Mouse (Mus musculus) layer of hippocampus, postnatal 25 days (tissue): ENCODE measurements around the gene C3. TPM values are rescaled to one million over a fixed set of nuclear protein-coding genes. Genes with fewer than 3 reads are reported as not detected.

Experiments
- DNase-seq, 2 experiments: peaks; one replicate each; pipeline ENCODE4 v3.0.0; 2022; ENCODE audit warnings: mixed read lengths in 2 of 2, low spot score in 1 of 2; ENCODE audit errors: extremely low spot score in 1 of 2
- total RNA-seq, 2 experiments: library from RNA; stranded (reverse); gene quantifications; 2 replicates each; pipeline ENCODE4 v1.2.3; 2021

C3 gene
- total RNA-seq, 2 experiments from 2014 or later = 0.98 to 1.3 TPM

DNA sequence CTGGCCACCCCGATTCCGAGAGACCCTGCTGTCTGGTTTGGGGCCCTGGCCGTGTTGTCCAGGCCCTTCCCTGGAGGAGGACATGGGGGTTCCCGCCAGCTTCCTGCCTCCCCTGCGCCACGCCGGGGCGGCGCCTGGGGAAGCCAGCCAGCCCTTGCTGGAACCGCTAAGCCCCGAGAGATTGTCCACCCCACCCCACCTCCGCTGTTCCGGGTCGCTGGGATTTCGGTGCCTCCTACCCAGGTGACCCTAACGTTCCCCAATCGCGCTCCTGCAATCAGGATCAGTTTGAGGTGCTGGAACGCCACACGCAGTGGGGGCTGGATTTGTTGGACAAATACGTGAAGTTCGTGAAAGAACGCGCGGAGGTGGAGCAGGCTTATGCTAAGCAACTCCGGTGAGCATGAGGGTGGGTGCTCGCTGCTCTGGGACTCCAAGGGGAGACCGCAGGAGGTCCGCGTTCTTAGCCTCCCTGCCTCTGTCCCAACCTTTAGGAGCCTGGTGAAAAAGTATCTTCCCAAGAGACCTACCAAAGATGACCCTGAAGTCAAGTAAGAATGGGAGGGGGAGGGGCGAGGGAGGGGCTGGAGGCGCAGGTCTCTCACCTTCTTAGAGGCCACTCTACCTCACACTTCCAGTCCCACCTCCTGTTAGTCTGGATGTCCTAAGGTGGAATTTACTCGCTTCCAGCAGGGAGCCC lies 22.7 kb upstream of the C3 start:
- no peak for DNase-seq

- DNase-seq = peak; percentile 79 to 87
Observed at GRCm38 (mm10) chr17:57249186-57250181, 21.5 kb upstream of the C3 start, which contains the start of gene Trip10. TSS of gene Trip10 (plus strand) at chr17:57249455.

GRCm38 (mm10) chr17:57248771-57249170 lies 20.8 kb upstream of the C3 start:
- DNase-seq = no peak

DNA sequence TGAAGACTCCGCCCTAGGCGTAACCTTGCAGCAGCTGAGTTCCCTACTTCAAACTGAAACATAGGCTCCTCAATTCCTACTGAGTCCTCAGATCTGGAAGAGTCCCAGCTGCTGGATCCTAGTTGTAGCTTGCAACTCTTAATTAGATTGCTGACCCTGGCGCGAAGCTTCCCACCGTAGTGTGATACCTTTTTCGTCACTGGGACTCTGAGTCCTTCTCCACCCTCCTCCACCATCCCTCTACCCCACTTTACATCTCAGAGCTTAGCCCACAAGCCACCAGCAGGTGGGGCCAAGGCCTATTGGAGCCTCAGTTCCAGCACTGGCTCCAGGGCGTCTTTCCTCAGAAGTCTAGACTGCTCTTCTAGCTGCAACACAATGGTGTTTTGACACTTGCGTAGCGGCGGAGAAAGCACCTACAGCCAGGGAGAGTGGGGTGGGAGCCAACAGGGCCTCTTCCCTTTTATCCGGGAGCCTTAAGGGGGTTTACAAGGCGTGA lies 20.3 kb upstream of the C3 start, which contains the start of gene Gpr108:
TSS of gene Gpr108 (minus strand) at position 246 of the 499 bp plus-strand sequence.
- peak; percentile 66 to 73 for DNase-seq

- peak; percentile 73 to 87 for DNase-seq
Observed at GRCm38 (mm10) chr17:57247393-57248200, 19.7 kb upstream of the C3 start.

- no peak for DNase-seq
Observed at GRCm38 (mm10) chr17:57246663-57247392, 18.9 kb upstream of the C3 start.

- DNase-seq = no peak
Observed at GRCm38 (mm10) chr17:57245311-57245929, 17.5 kb upstream of the C3 start.

- no peak for DNase-seq
Observed at GRCm38 (mm10) chr17:57243650-57244370, 15.9 kb upstream of the C3 start.

- no peak for DNase-seq
Observed at GRCm38 (mm10) chr17:57237181-57237580, 9.2 kb upstream of the C3 start.

- no peak for DNase-seq
Observed at GRCm38 (mm10) chr17:57235803-57236202, 7.9 kb upstream of the C3 start.

GRCm38 (mm10) chr17:57234254-57234928 lies 6.5 kb upstream of the C3 start:
- no peak for DNase-seq

DNA sequence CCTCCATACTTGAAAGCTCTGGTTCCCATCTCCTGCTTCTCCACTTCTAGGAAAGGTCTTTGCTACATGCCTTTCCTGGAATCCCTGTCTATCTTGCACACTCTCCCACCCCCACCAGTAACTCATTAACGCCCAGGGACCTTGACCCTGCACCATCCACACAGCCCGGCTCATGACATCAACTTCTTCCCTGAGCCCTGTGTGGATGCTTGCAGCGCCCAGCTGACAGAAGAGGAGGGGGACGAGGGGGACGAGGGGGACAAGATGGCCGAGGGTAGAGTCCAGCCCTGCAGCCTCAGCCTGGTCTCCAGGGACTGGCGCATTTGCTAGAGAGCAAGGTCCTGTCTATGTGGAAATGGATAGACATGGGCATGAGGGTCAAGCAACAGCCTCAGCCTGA lies 5.1 kb upstream of the C3 start:
- no peak for DNase-seq

- DNase-seq = no peak
Observed at GRCm38 (mm10) chr17:57232200-57232599, 4.3 kb upstream of the C3 start.

GRCm38 (mm10) chr17:57231321-57231771 lies 3.4 kb upstream of the C3 start:
- DNase-seq = no peak

DNA sequence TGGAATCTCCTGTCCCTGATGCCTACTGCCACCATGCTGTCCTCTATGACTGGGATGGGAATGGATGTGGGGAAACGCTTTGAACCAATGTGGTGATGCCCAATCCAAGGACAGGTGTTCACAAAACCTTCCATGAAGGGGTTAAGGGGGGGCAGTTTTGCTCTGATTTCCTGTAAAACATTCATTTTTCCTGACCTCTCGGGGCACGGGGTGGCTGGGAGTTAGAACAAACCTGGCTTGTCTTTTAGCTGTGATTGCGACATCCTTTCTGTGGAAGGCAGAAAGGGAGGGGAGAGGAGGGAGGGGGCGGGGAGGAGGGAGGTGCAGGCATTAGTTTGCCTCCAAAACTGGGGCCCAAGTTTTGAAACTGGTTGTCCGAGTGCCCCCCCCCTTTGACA lies 2.8 kb upstream of the C3 start:
- no peak for DNase-seq

DNA sequence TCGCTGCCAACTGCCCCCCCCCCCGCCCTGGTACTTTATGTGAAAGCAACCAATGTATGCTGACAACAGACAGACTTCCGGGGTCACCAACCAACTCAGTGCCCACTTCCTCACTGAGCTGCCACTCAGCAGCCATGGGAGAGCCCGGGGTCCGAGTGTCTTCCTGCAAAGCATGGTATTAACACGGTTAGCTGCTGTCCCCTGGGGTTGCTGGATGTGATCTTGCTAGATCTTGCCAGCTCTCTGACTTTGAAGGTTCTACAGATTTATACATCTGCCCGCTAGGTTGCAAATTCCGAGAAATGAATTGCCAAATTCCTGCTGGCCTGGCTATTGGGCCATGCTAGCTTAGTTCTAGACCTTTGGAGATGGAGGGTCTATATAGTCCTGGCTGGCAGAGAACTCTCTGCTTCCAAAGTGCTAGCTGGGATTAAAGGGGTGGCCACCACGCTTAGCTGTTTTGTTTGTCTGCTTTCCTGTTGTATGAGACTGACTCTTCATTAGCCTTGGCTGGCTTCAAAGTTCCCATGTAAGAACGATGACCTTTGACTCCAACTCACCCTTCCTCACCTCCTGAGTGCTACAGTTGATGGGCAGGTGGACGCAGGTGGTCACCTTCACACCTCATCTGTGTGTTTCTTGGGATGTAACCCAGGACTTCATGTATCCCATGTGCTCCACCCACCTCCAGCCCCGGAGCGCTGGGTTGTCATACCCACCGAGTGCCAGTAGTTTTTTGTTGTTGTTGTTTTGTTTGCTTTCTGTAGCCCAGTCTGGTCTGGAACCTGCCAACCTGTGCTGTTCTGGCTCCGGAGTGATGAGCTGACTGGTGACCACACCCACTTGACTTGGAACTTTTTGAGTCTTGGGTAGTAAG lies 2.2 kb upstream of the C3 start:
- DNase-seq = no peak

DNA sequence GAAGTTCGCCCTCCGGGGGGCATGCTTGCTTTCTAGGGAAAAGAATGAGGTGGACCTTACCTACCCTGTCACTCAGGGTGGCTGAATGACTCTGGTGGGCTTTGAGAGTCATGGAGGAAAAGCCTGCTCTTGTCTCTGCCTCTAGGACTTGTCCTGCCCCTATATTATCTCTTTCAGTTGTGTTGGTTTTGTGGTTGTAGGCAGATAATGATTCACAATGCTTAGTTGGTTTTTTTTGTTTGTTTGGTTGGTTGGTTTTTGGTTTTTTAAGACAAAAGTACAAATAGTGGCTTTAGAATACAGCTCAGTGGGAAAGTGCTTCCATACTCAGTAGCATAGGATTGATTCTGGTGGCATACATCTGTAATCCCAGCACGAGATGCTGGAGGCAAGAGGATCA lies 937 bp upstream of the C3 start:
- no peak for DNase-seq
